Mouse (Mus musculus) hindbrain, postnatal 0 days (tissue): Measurements from ENCODE around the gene Krt33a. TPM values are rescaled to one million over a fixed set of nuclear protein-coding genes. Genes with fewer than 3 reads are reported as not detected.

ENCODE experiments used
- ATAC-seq: fragments of 200-750 bp; cut with Nextera tagmentation; 2 replicates; pipeline ENCODE4 v1.8.0; 2017; ENCODE audit warnings: mild to moderate bottlenecking, moderate TSS enrichment, moderate library complexity
- DNase-seq: peaks from one replicate; pipeline ENCODE4 v3.0.0-alpha.2; 2015; ENCODE audit warnings: low spot score
- H3K27ac ChIP-seq: fragments of 300-500 bp; sonication (generic); 2 replicates; pipeline ENCODE4 v1.5.1; 2014; ENCODE audit warnings: mild to moderate bottlenecking
- H3K27me3 ChIP-seq: fragments of 300-500 bp; sonication (generic); 2 replicates; pipeline ENCODE4 v1.6.1; 2014; ENCODE audit warnings: low read length, mixed read lengths; ENCODE audit not compliant: insufficient read depth
- H3K36me3 ChIP-seq: fragments of 300-500 bp; sonication (generic); 2 replicates; pipeline ENCODE4 v1.6.1; 2014; ENCODE audit warnings: low read length, mixed read lengths; ENCODE audit not compliant: insufficient read depth
- H3K4me1 ChIP-seq: fragments of 300-500 bp; sonication (generic); 2 replicates; pipeline ENCODE4 v1.6.1; 2014; ENCODE audit warnings: antibody characterized with exemption, low read length, mixed read lengths; ENCODE audit not compliant: insufficient read depth
- H3K4me2 ChIP-seq: fragments of 300-500 bp; sonication (generic); 2 replicates; pipeline ENCODE4 v1.6.1; 2014; ENCODE audit warnings: low read depth, mild to moderate bottlenecking, low read length, moderate library complexity, mixed read lengths
- H3K4me3 ChIP-seq: fragments of 300-500 bp; sonication (generic); 2 replicates; pipeline ENCODE4 v1.5.1; 2014; ENCODE audit warnings: low read length
- H3K9ac ChIP-seq: fragments of 300-500 bp; sonication (generic); replicated peaks from 2 replicates; pipeline ENCODE4 v1.6.1; 2014; ENCODE audit warnings: mild to moderate bottlenecking, low read length, moderate library complexity, mixed read lengths
- H3K9me3 ChIP-seq: fragments of 300-500 bp; sonication (generic); 2 replicates; pipeline ENCODE4 v1.6.1; 2016; ENCODE audit warnings: low read length, mixed read lengths
- CTCF ChIP-seq: IDR thresholded peaks from 2 replicates; pipeline ENCODE4 v1.5.1; 2016; ENCODE audit warnings: antibody characterized with exemption, control low read depth, low read depth
- WGBS: fragments of 180-500 bp; shearing (Covaris S2); extraction: QIAGEN DNeasy Blood & Tissue Kit; methylation state at CpG from one replicate; pipeline ENCODE4 v1.1.7; 2014; 5-methylcytosine and 5-hydroxymethylcytosine counted together
- polyA plus RNA-seq: library from polyadenylated mRNA; unstranded; fragments of >200 nt; fragmentation: Nextera tagmentation; extraction: Ambion mirVana; gene quantifications from 2 replicates; pipeline ENCODE4 v1.2.1, GENCODE M21; 2015
- total RNA-seq: library from RNA; depleted of rRNA; stranded (reverse); fragments of >200 nt; gene quantifications from 2 replicates; pipeline ENCODE4 v1.2.3, GENCODE M21; 2014; rRNA removed

Gene Krt33a
- total RNA-seq (not detected in 2 replicates), polyA plus RNA-seq (not detected in 2 replicates)

GRCm38 (mm10) chr11:100016112-100016511, at the start of gene Krt33a:
Krt33a (minus strand) TSS chr11:100016212.
- Histone ChIP-seq H3K4me1 (no peaks in the 10 kb centered on the region), H3K36me3 (no peaks in the 10 kb centered on the region), H3K27ac (no peak within 1 kb of the TSS), H3K9me3 (no peaks in the 10 kb centered on the region), H3K4me3 (no peak within 1 kb of the TSS), H3K9ac (no peak within 1 kb of the TSS), H3K27me3 (no peaks in the 10 kb centered on the region), H3K4me2 (no peak within 1 kb of the TSS)
- DNase-seq (no peak), ATAC-seq (no peak)
- 93% methylated on average over 4 of the region's 4 CpGs for WGBS
- TF ChIP-seq CTCF, result no peak

GRCm38 (mm10) chr11:100058875-100059274, 42.9 kb upstream of the Krt33a start:
- ATAC-seq (no peak), DNase-seq (peak; percentile 39)
- no peaks in the 10 kb centered on the region for H3K9me3 ChIP-seq
- 64% methylated on average over 8 of the region's 8 CpGs for whole genome bisulfite sequencing
- TF ChIP-seq CTCF, result peak; percentile 42
- no peaks in the 10 kb centered on the region for H3K4me1 ChIP-seq
- H3K36me3 ChIP-seq, result no peaks in the 10 kb centered on the region
- H3K4me2 ChIP-seq, result no peak overlapping the region
- no peak overlapping the region for H3K9ac ChIP-seq
- no peak overlapping the region for H3K4me3 ChIP-seq
- no peak overlapping the region for H3K27ac ChIP-seq
- no peaks in the 10 kb centered on the region for H3K27me3 ChIP-seq

- Histone ChIP-seq H3K4me1 (no peaks in the 10 kb centered on the region), H3K9me3 (no peaks in the 10 kb centered on the region), H3K4me2 (no peak overlapping the region), H3K27me3 (no peaks in the 10 kb centered on the region), H3K4me3 (no peak overlapping the region), H3K36me3 (no peaks in the 10 kb centered on the region), H3K9ac (no peak overlapping the region), H3K27ac (no peak overlapping the region)
- ATAC-seq (no peak), DNase-seq (peak; percentile 3)
- WGBS, result 73% methylated on average over 9 of the region's 9 CpGs
- no peak for TF ChIP-seq CTCF
Measured at GRCm38 (mm10) chr11:100055686-100056655, 40.0 kb upstream of the Krt33a start.

- WGBS, result 86% methylated on average over 3 of the region's 3 CpGs
Measured at GRCm38 (mm10) chr11:100050451-100050850, 34.4 kb upstream of the Krt33a start, which contains the start of gene Krt31. Krt31 (minus strand) TSS chr11:100050551.

GRCm38 (mm10) chr11:100047193-100047592, 31.2 kb upstream of the Krt33a start:
- H3K9ac ChIP-seq, result no peak overlapping the region
- H3K27ac ChIP-seq, result no peak overlapping the region
- no peak overlapping the region for H3K4me2 ChIP-seq
- no peak for TF ChIP-seq CTCF
- WGBS, result 97% methylated on average over 2 of the region's 2 CpGs
- no peaks in the 10 kb centered on the region for H3K9me3 ChIP-seq
- no peaks in the 10 kb centered on the region for H3K27me3 ChIP-seq
- H3K4me3 ChIP-seq, result no peak overlapping the region
- H3K4me1 ChIP-seq, result no peaks in the 10 kb centered on the region
- no peak for ATAC-seq
- no peaks in the 10 kb centered on the region for H3K36me3 ChIP-seq
- no peak for DNase-seq

More at GRCm38 (mm10) chr11:100050451-100050850, 34.4 kb upstream of the Krt33a start, which contains the start of gene Krt31:
- H3K27ac ChIP-seq, result no peak within 1 kb of the TSS
- no peak for TF ChIP-seq CTCF
- ATAC-seq, result no peak
- H3K27me3 ChIP-seq, result no peaks in the 10 kb centered on the region
- H3K36me3 ChIP-seq, result no peaks in the 10 kb centered on the region
- no peaks in the 10 kb centered on the region for H3K4me1 ChIP-seq
- H3K4me2 ChIP-seq, result no peak within 1 kb of the TSS
- H3K4me3 ChIP-seq, result no peak within 1 kb of the TSS
- H3K9ac ChIP-seq, result no peak within 1 kb of the TSS
- H3K9me3 ChIP-seq, result no peaks in the 10 kb centered on the region
- no peak for DNase-seq

- Histone ChIP-seq H3K4me3 (no peak overlapping the region), H3K4me1 (no peaks in the 10 kb centered on the region), H3K9ac (no peak overlapping the region), H3K9me3 (no peaks in the 10 kb centered on the region), H3K4me2 (no peak overlapping the region), H3K27me3 (no peaks in the 10 kb centered on the region), H3K36me3 (no peaks in the 10 kb centered on the region), H3K27ac (no peak overlapping the region)
- ATAC-seq (no peak), DNase-seq (no peak)
- WGBS, result 80% methylated on average over 6 of the region's 6 CpGs
- TF ChIP-seq CTCF, result no peak
Measured at GRCm38 (mm10) chr11:100046303-100046866, 30.4 kb upstream of the Krt33a start.
